Mouse (Mus musculus) limb, embryonic 10.5 days (tissue): ENCODE results near the gene Pigyl. TPM values are rescaled to one million over a fixed set of nuclear protein-coding genes. Genes with fewer than 3 reads are reported as not detected.
"Not testable (repeated sequence)": the region's sequence is repeated elsewhere in the genome, so short reads cannot be mapped to it uniquely, and the experiment has no call there.

ENCODE experiments used
- DNase-seq: peaks from one replicate; pipeline ENCODE4 v3.0.0-alpha.2; 2017; ENCODE audit warnings: low spot score
- H3K27ac ChIP-seq: fragments of 300-500 bp; sonication (generic); 2 replicates; pipeline ENCODE4 v1.5.1; 2016; ENCODE audit warnings: mild to moderate bottlenecking
- H3K27me3 ChIP-seq: fragments of 300-500 bp; sonication (generic); 2 replicates; pipeline ENCODE4 v1.6.1; 2016; ENCODE audit warnings: low read depth, mild to moderate bottlenecking; ENCODE audit not compliant: poor library complexity, severe bottlenecking
- H3K36me3 ChIP-seq: fragments of 300-500 bp; sonication (generic); 2 replicates; pipeline ENCODE4 v1.6.1; 2016; ENCODE audit warnings: mild to moderate bottlenecking, moderate library complexity
- H3K4me1 ChIP-seq: fragments of 300-500 bp; sonication (generic); 2 replicates; pipeline ENCODE4 v1.6.1; 2016
- H3K4me3 ChIP-seq: fragments of 300-500 bp; sonication (generic); 2 replicates; pipeline ENCODE4 v1.5.1; 2016; ENCODE audit warnings: mild to moderate bottlenecking, moderate library complexity
- H3K9me3 ChIP-seq: fragments of 300-500 bp; sonication (generic); replicated peaks from 2 replicates; pipeline ENCODE4 v1.6.1; 2016; ENCODE audit warnings: mild to moderate bottlenecking
- WGBS: fragments of 180-500 bp; shearing (Covaris S2); methylation state at CpG from one replicate; pipeline ENCODE4 v1.1.7; 2016; 5-methylcytosine and 5-hydroxymethylcytosine counted together
- polyA plus RNA-seq: library from polyadenylated mRNA; unstranded; fragments of >200 nt; fragmentation: Nextera tagmentation; extraction: Ambion mirVana; gene quantifications from 2 replicates; pipeline ENCODE4 v1.2.1, GENCODE M21; 2016

Pigyl gene
- polyA plus RNA-seq, 1 experiment from 2014 or later: 47.1 TPM

DNA sequence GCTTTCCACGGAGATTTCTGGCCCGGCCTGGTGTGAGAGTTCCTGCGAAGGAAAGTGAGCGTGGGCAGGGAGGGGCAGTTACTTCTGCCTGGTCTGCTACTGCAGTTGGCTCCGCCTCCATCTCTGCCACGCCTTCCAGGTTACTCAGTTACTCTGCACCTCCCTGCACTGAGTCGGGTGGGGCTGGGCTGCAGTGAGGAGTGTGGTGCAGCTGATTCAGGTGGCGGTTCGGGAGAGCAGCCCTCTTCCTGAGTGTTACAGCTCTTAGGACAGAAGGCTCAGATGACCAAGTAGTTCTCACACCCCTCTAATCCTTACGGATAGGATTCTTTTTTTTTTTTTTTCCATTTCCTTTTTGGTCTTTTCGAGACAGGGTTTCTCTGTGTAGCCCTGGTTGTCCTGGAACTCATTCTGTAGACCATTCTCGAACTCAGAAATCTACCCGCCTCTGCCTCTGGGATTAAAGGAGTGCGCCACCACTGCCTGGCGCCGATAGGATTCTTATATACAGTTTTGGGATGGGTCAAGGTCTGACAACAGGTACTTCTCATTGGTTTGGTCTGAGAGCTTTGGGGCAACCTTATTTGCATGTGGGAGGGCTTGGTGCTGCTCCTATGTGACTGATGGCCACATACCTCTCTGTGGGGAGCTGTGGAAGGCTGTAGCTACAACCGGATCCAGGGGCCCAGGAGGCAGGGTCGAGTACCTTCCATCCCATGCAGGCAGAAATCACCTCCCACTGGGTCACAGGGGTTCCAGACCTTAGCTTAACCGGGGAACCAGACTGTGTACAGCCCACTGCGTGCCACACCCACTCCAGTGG is 7.0 kb upstream of the Pigyl start:
- peaks cover 8% of the 10 kb centered on the region; the same call in 1 of the 2 replicates for H3K9me3 ChIP-seq
- no peaks in the 10 kb centered on the region for H3K4me1 ChIP-seq
- WGBS: 76% methylated on average over 20 of the region's 20 CpGs
- H3K36me3 ChIP-seq: no peaks in the 10 kb centered on the region
- H3K27ac ChIP-seq: no peak overlapping the region
- H3K27me3 ChIP-seq: no peaks in the 10 kb centered on the region
- DNase-seq: no peak
- H3K4me3 ChIP-seq: no peak overlapping the region

DNA sequence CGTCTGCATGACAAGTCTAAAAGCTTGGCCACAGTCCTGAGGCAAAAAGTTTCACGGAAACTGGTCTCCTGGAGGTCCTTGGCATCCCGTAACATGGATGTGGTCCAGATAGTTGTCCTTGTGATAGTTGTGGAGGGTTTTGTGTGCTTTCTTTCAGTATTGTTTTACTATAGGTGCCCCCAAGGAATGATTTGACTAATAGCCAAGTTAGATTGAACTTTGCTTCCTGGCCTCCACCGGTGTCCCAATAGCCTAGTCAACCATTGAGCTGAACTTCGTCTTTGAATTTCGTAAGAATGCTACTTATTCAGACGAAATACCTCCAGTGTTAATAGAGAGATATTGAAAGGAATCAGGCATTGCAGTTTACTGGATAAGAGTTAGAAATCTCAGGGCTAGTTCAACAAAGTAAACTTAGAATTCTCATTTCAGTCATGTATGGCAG is 6.4 kb upstream of the Pigyl start:
- 84% methylated on average over 7 of the region's 7 CpGs for WGBS
- not testable (repeated sequence) for H3K4me1 ChIP-seq, H3K4me3 ChIP-seq, H3K9me3 ChIP-seq, DNase-seq, H3K27ac ChIP-seq, H3K36me3 ChIP-seq, H3K27me3 ChIP-seq

DNA sequence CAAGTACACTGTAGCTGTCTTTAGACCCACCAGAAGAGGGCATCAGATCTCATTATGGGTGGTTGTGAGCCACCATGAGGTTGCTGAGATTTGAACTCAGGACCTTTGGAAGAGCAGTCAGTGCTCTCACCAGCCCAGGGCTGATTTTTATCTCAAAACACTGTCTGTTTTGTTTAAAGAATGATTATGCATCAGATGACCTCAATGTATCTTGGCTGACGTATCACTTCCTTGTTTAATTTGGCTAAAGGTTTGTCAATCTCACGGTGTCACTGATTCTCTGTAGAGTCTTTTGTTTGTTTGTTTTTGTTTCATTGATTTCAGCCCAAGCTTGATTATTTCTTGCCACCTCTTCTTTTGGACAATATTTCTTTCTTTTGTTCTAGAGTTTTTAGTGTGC is 5.7 kb upstream of the Pigyl start:
- WGBS: 95% methylated on average over 2 of the region's 2 CpGs
- no peak overlapping the region for H3K27ac ChIP-seq
- H3K36me3 ChIP-seq: no peaks in the 10 kb centered on the region
- H3K9me3 ChIP-seq: peaks cover 8% of the 10 kb centered on the region; the same call in 1 of the 2 replicates
- no peak overlapping the region for H3K4me3 ChIP-seq
- H3K27me3 ChIP-seq: no peaks in the 10 kb centered on the region
- DNase-seq: no peak
- H3K4me1 ChIP-seq: peaks cover 5% of the 10 kb centered on the region; the same call in 1 of the 2 replicates

DNA sequence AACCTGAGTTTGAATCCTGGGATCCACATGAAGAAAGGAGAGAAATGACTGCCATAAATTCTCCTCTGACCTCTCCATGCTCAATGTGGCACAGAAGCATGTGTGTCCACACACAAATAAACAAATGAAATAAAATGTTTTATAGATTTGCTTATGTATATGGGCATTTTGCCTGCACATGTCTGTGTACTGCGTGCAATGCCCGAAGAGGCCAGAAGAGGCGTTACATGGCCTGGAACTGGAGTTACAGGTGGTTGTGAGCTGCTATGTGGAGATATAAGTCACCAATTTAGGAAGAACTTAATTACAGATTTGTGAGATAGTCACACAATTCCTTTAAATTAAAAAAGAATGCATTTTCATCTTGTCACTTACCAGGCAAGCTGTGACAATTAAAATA is 2.8 kb upstream of the Pigyl start:
- no peak for DNase-seq
- Histone ChIP-seq H3K4me3 (no peak overlapping the region), H3K36me3 (peaks cover 10% of the 10 kb centered on the region), H3K4me1 (peaks cover 18% of the 10 kb centered on the region), H3K27ac (no peak overlapping the region), H3K9me3 (peaks cover 3% of the 10 kb centered on the region; the same call in 1 of the 2 replicates), H3K27me3 (peaks cover 15% of the 10 kb centered on the region)
- WGBS: 90% methylated on average over 3 of the region's 3 CpGs

DNA sequence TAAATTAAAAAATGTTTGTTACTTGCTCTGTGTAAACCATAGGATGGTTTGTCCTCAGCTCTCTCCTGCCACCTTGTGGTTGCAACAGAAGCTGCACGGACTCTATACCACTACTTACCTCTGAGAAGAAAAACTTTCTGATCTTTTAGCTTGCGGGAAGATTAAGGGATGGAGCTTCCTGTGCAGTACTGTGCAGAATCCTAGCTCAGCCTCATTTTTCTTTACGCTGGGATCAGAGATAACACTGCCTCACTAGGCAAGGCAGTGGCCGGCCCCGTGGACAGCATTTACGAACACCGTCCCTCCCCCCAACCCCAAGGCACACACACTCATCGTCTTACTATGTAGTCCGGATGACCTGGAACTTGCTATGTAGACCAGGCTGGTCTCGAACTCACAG is 1.0 kb upstream of the Pigyl start:
- H3K9me3 ChIP-seq: no peaks in the 10 kb centered on the region
- peak; percentile 77 for DNase-seq
- peaks cover 16% of the 10 kb centered on the region for H3K27me3 ChIP-seq
- H3K4me1 ChIP-seq: peaks cover 18% of the 10 kb centered on the region
- peaks cover 10% of the 10 kb centered on the region for H3K36me3 ChIP-seq
- H3K27ac ChIP-seq: no peak overlapping the region
- WGBS: 27% methylated on average over 10 of the region's 10 CpGs
- peak overlapping the region; percentile 69 for H3K4me3 ChIP-seq

DNA sequence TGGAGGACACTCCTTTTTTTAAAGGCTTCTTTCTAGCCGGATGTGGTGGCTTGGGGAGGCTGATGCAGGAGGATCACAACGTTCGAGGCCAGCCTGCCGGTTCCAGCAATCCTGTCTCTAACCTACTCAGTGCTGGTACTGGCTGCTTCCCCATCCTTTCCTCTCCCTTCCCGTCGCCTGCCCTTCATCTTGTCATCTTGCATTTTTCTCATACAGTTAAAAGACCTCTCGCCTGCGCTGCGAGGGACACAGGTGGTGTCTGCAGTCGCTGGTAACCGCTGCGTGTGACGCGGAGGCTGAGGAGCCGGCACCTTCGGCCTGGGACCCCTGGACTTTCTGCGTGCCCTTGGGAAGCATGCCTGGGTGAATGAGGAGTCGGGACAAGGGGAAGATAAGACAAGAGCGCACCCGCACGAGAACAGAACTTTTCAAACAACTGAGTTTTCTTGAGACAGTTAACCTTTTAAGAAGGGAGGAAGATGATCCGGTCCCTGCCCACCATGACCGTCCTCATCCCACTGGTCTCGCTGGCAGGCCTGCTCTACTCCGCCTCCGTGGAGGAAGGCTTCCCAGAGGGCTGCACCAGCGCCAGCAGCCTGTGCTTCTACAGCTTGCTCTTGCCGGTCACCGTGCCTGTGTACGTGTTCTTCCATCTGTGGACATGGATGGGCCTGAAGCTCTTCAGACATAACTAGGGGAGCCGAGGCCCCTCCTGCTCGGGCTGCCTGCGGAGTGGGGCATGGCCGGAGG is 1.0 kb downstream of the Pigyl start:
- Histone ChIP-seq H3K4me3 (peak overlapping the region; percentile 69), H3K4me1 (peaks cover 18% of the 10 kb centered on the region), H3K27me3 (peaks cover 21% of the 10 kb centered on the region), H3K36me3 (peaks cover 10% of the 10 kb centered on the region), H3K9me3 (no peaks in the 10 kb centered on the region), H3K27ac (peak overlapping the region; percentile 90; the same call in 1 of the 2 replicates)
- DNase-seq: no peak
- WGBS: 64% methylated on average over 34 of the region's 34 CpGs

DNA sequence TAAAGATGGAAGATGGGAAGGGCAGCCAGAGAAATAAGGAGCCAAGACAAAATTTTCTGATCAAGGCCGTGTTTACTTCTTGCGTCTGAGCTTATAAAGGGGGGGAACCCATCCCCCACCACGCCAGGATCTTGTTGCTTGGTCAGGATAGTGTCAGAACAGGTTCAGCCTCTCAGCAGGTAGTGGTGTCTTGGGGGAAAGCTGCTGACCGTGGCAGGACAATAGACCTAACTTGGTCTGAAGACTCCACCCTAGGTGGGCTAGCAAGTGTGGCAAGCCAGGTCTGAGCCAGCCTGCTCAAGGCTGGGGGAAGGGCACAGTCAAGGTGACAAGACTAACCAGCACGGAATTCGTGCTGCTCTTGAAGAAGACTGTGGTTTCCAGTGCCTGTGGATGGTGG is 4.7 kb downstream of the Pigyl start:
- peaks cover 10% of the 10 kb centered on the region for H3K36me3 ChIP-seq
- H3K4me3 ChIP-seq: no peak overlapping the region
- no peak overlapping the region for H3K27ac ChIP-seq
- H3K9me3 ChIP-seq: no peaks in the 10 kb centered on the region
- no peak for DNase-seq
- 44% methylated on average over 6 of the region's 6 CpGs for WGBS
- H3K27me3 ChIP-seq: peaks cover 31% of the 10 kb centered on the region
- H3K4me1 ChIP-seq: peaks cover 15% of the 10 kb centered on the region

DNA sequence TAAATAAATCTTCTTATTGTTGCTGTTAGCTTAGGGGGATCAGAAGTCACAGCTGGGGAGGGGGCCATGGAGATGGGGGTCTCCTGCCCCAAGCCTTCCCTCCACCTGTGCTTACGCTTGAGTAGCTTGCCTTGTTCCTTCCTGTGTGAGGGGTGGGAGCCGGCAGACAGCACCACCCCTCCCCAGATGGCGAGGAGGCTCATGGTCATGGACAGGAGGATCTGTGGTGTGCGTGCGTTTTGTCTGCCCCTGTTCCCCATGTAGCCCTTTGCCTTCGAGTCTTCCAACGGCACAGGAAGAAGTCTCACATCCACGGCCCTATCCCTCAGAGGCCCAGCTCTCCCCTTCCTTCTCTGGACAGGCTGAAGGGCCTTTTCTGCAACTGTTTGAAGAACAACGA is 5.7 kb downstream of the Pigyl start:
- WGBS: 80% methylated on average over 9 of the region's 9 CpGs
- no peak for DNase-seq

DNA sequence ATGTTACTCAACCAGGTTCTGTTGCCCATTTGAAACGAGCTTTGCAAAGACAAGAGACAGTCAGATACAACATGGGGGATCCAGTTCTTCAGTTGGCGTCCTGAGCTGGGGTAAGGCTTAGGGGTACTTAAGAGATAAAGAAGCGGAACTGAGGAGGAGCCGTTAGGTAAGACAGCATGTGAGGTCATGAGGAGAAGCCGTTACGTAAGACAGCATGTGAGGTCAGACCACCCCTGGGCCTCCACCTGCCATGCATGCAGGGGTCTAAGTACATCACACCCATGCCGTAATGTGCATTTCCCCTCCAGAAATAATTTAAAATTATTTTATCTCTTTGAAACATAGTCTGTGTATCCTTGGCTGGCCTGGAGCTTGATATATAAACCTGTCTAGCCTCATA is 6.3 kb downstream of the Pigyl start:
- no peak for DNase-seq
- Histone ChIP-seq H3K4me1 (peaks cover 6% of the 10 kb centered on the region; the same call in 1 of the 2 replicates), H3K27ac (no peak overlapping the region), H3K4me3 (no peak overlapping the region), H3K36me3 (peaks cover 8% of the 10 kb centered on the region), H3K27me3 (peaks cover 25% of the 10 kb centered on the region), H3K9me3 (no peaks in the 10 kb centered on the region)
- 85% methylated on average over 7 of the region's 7 CpGs for WGBS

More for the DNA sequence above, 5.7 kb downstream of the Pigyl start:
- no peak overlapping the region for H3K4me3 ChIP-seq
- H3K9me3 ChIP-seq: no peaks in the 10 kb centered on the region
- peaks cover 10% of the 10 kb centered on the region for H3K36me3 ChIP-seq
- H3K27me3 ChIP-seq: peaks cover 31% of the 10 kb centered on the region
- peaks cover 12% of the 10 kb centered on the region; the same call in 1 of the 2 replicates for H3K4me1 ChIP-seq
- no peak overlapping the region for H3K27ac ChIP-seq

DNA sequence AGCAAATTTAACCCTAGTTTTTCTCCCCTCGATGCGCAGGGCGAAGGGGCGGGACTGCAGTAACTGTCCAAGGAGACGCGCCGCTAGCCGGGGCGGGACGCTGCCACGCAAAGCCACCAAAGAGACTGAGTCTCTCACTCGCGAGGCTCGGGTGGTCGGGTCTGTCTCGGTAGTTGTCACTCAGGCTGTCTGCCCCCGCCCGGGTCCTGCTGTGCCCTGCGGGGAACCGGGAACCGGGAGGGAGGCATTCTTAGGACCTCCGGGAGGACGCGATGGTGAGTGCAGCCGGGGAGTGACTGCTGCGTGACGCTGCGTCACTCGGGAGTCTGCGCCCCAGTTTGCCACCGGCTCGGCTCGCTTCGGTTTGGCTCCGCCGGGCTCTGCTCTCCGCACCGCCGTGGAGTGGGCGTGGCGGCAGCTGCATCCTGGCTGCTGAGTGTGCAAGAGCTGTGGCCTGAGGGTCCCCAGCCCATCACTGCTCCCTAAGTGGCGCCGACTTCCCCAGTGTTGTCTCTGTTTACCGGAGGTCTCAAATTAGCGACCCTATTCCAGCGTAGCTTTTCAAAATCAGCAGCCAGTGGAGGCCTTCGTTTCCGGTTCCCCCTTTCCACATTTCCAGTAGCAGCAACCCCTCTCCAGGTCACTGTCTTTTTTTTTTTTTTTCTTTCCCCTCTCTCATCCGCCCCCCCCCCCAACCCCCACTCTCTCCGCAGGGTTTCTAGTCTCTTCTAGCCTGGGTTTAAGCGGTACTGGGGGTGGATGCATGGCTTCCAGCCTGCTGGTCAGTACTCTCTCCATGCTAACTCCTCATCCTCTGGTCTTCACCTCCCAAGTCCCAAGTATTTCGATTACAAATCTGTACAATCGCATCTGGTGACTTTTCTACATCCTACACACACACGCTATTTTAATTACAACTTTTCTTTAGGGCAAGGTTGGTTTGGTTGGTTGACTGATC is 8.3 kb downstream of the Pigyl start:
- peak overlapping the region; percentile 73 for H3K27ac ChIP-seq
- H3K27me3 ChIP-seq: peaks cover 15% of the 10 kb centered on the region
- no peaks in the 10 kb centered on the region for H3K9me3 ChIP-seq
- peak overlapping the region; percentile 65 for H3K4me3 ChIP-seq
- WGBS: 3% methylated on average over 54 of the region's 54 CpGs
- no peaks in the 10 kb centered on the region for H3K36me3 ChIP-seq
- H3K4me1 ChIP-seq: peaks cover 5% of the 10 kb centered on the region; the same call in 1 of the 2 replicates
- peak; percentile 74 for DNase-seq

DNA sequence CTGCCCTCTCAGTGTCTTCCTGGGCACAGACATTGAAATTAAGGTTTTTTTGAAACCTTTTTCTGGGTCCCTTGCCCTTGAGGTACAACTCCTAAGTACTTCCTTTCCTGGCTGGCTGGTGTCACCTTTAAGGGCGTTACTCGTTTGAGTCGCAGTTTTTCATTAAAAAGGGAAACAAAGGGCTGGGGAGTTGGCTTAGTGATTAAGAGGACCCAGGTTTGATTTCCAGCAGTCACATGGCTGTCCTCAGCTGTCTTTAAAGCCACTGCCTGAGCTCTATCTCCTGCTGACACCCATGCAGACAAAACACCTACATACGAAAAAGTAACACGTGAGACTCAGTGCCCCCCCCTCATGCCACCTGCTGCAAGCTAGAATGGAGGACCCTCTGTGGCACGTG is 9.3 kb downstream of the Pigyl start:
- Histone ChIP-seq H3K4me1 (peaks cover 5% of the 10 kb centered on the region; the same call in 1 of the 2 replicates), H3K27me3 (peaks cover 15% of the 10 kb centered on the region), H3K36me3 (no peaks in the 10 kb centered on the region), H3K9me3 (no peaks in the 10 kb centered on the region), H3K4me3 (no peak overlapping the region), H3K27ac (no peak overlapping the region)
- WGBS: 55% methylated on average over 6 of the region's 6 CpGs
- no peak for DNase-seq

DNA sequence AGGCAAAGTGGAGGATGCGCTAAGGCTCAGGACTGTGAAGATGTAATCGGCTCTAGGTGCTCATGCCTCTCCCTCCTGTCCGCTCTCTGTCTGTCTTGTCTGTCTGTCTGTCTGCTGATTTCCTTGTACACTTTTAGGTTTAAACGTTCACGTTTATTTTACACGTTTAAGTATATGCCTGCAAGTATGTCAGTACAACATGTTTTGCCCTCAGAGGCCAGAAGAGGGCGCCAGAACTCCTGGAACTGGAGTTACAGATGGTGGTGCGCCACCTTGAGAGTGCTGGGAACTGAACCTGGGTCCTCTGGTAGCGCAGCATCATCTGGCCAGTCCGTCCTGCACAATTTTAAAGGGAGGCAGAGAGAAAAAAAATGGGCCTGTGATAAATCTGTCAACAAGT is 10.0 kb downstream of the Pigyl start:
- peaks cover 15% of the 10 kb centered on the region for H3K27me3 ChIP-seq
- H3K36me3 ChIP-seq: no peaks in the 10 kb centered on the region
- H3K27ac ChIP-seq: no peak overlapping the region
- H3K9me3 ChIP-seq: no peaks in the 10 kb centered on the region
- H3K4me3 ChIP-seq: no peak overlapping the region
- WGBS: 87% methylated on average over 10 of the region's 10 CpGs
- DNase-seq: no peak
- H3K4me1 ChIP-seq: peaks cover 5% of the 10 kb centered on the region; the same call in 1 of the 2 replicates
